Mouse (Mus musculus) MEL (cell line): ENCODE measurements around the gene Hist2h3c1. TPM values are rescaled to one million over a fixed set of nuclear protein-coding genes. Genes with fewer than 3 reads are reported as not detected.

Experiments
- DNase-seq: peaks from one replicate; pipeline ENCODE4 v3.0.0; 2011; ENCODE audit warnings: low read depth, low spot score
- H3K27ac ChIP-seq: 2 replicates; pipeline ENCODE4 v1.5.1; 2012; ENCODE audit warnings: low read depth, mild to moderate bottlenecking, control low read depth, low read length, moderate library complexity; ENCODE audit not compliant: control insufficient read depth
- H3K27me3 ChIP-seq, 2 experiments: fragments of 150-350 bp in 1 of 2; sonication (generic) in 1 of 2; 2 replicates each; pipeline ENCODE4 v1.6.1; 2012; ENCODE audit warnings: low read length in 2 of 2, mild to moderate bottlenecking in 2 of 2, improper control_type of control experiment in 1 of 2, moderate library complexity in 1 of 2; ENCODE audit not compliant: insufficient read depth in 2 of 2, control insufficient read depth in 1 of 2
- H3K36me3 ChIP-seq, 2 experiments: 2 replicates each; pipeline ENCODE4 v1.6.1; 2012 to 2014; ENCODE audit warnings: low read length in 2 of 2, improper control_type of control experiment in 1 of 2, inconsistent platforms in 1 of 2, mild to moderate bottlenecking in 1 of 2; ENCODE audit not compliant: insufficient read depth in 2 of 2, control insufficient read depth in 1 of 2
- H3K4me1 ChIP-seq, 2 experiments: fragments of 150-350 bp in 1 of 2; sonication (generic) in 1 of 2; 2 replicates each; pipeline ENCODE4 v1.6.1; 2012; ENCODE audit warnings: low read length in 2 of 2, improper control_type of control experiment in 1 of 2, mild to moderate bottlenecking in 1 of 2; ENCODE audit not compliant: insufficient read depth in 2 of 2, control insufficient read depth in 1 of 2
- H3K4me3 ChIP-seq, 2 experiments: fragments of 150-350 bp in 1 of 2; sonication (generic) in 1 of 2; 2 replicates each; pipeline ENCODE4 v1.5.1; 2012; ENCODE audit warnings: low read depth in 2 of 2, low read length in 2 of 2, mild to moderate bottlenecking in 2 of 2, moderate library complexity in 2 of 2, control low read depth in 1 of 2, improper control_type of control experiment in 1 of 2; ENCODE audit not compliant: control insufficient read depth in 1 of 2, insufficient read depth in 1 of 2
- H3K79me2 ChIP-seq: 2 replicates; pipeline ENCODE4 v1.6.1; 2012; ENCODE audit warnings: mild to moderate bottlenecking, low read length, moderate library complexity; ENCODE audit not compliant: control insufficient read depth, poor library complexity, insufficient read depth
- H3K9ac ChIP-seq: 2 replicates; pipeline ENCODE4 v1.6.1; 2012; ENCODE audit warnings: low read depth, mild to moderate bottlenecking, control low read depth, low read length, moderate library complexity; ENCODE audit not compliant: control insufficient read depth, poor library complexity, severe bottlenecking
- H3K9me3 ChIP-seq: fragments of 150-350 bp; sonication (generic); replicated peaks from 2 replicates; pipeline ENCODE4 v1.6.1; 2012; ENCODE audit warnings: mild to moderate bottlenecking, low read length, improper control_type of control experiment, moderate library complexity; ENCODE audit not compliant: insufficient read depth
- CHD2 ChIP-seq: IDR thresholded peaks from 2 replicates; pipeline ENCODE4 v1.6.1; 2011; ENCODE audit warnings: low read length, improper control_type of control experiment
- CTCF ChIP-seq, 3 experiments: IDR thresholded peaks in 2 of 3; conservative IDR thresholded peaks in 1 of 3; 2 replicates each; pipeline ENCODE4 v1.5.1; 2011 to 2012; ENCODE audit warnings: low read length in 3 of 3, low read depth in 2 of 3, mild to moderate bottlenecking in 2 of 3, improper control_type of control experiment in 1 of 3, inconsistent platforms in 1 of 3, mixed read lengths in 1 of 3, moderate library complexity in 1 of 3; ENCODE audit not compliant: control insufficient read depth in 1 of 3, insufficient read depth in 1 of 3, poor library complexity in 1 of 3, severe bottlenecking in 1 of 3
- EP300 ChIP-seq, 2 experiments: IDR thresholded peaks; 2 replicates each; pipeline ENCODE4 v1.6.1; 2011; ENCODE audit warnings: improper control_type of control experiment in 2 of 2, low read length in 2 of 2, low read depth in 1 of 2, mild to moderate bottlenecking in 1 of 2
- JUND ChIP-seq: IDR thresholded peaks from 2 replicates; pipeline ENCODE4 v1.6.1; 2011; ENCODE audit warnings: low read depth, mild to moderate bottlenecking, improper control_type of control experiment, low read length
- MYB ChIP-seq: IDR thresholded peaks from 2 replicates; pipeline ENCODE4 v1.6.1; 2011; ENCODE audit warnings: mild to moderate bottlenecking, low read depth, low read length, improper control_type of control experiment
- NELFE ChIP-seq: IDR thresholded peaks from 2 replicates; pipeline ENCODE4 v1.6.1; 2011; ENCODE audit warnings: low read depth, low read length, improper control_type of control experiment
- NRF1 ChIP-seq: IDR thresholded peaks from 2 replicates; pipeline ENCODE4 v1.6.1; 2014; ENCODE audit warnings: low read depth, mild to moderate bottlenecking, inconsistent platforms, low read length, improper control_type of control experiment, moderate library complexity; ENCODE audit not compliant: poor library complexity, insufficient read depth, severe bottlenecking
- POLR2A ChIP-seq, 2 experiments: IDR thresholded peaks; 2 replicates each; pipeline ENCODE4 v1.6.1; 2011 to 2012; ENCODE audit warnings: low read length in 2 of 2, mild to moderate bottlenecking in 2 of 2, control low read depth in 1 of 2, improper control_type of control experiment in 1 of 2, low read depth in 1 of 2, moderate library complexity in 1 of 2; ENCODE audit not compliant: control insufficient read depth in 1 of 2, insufficient read depth in 1 of 2, poor library complexity in 1 of 2
- POLR2AphosphoS2 ChIP-seq: IDR thresholded peaks from 2 replicates; pipeline ENCODE4 v1.6.1; 2011; ENCODE audit warnings: low read length, improper control_type of control experiment
- RAD21 ChIP-seq: IDR thresholded peaks from 2 replicates; pipeline ENCODE4 v1.6.1; 2011; ENCODE audit warnings: mild to moderate bottlenecking, low read depth, low read length, improper control_type of control experiment
- SMC3 ChIP-seq: IDR thresholded peaks from 2 replicates; pipeline ENCODE4 v1.6.1; 2011; ENCODE audit warnings: low read depth, low read length, improper control_type of control experiment
- TAL1 ChIP-seq: IDR thresholded peaks from 2 replicates; pipeline ENCODE4 v1.6.1; 2012; ENCODE audit warnings: mild to moderate bottlenecking, inconsistent platforms, low read length, moderate library complexity, mixed read lengths
- TCF12 ChIP-seq: IDR thresholded peaks from 2 replicates; pipeline ENCODE4 v1.6.1; 2014; ENCODE audit warnings: low read depth, mild to moderate bottlenecking, inconsistent platforms, low read length, improper control_type of control experiment, moderate library complexity
- ZC3H11A ChIP-seq: IDR thresholded peaks from 2 replicates; pipeline ENCODE4 v1.6.1; 2012; ENCODE audit warnings: low read depth, mild to moderate bottlenecking, inconsistent platforms, low read length, improper control_type of control experiment
- ZNF384 ChIP-seq: IDR thresholded peaks from 2 replicates; pipeline ENCODE4 v1.6.1; 2012; ENCODE audit warnings: low read depth, mild to moderate bottlenecking, inconsistent platforms, low read length, improper control_type of control experiment
- polyA plus RNA-seq, 2 experiments: library from polyadenylated mRNA; stranded (reverse) in 1 of 2; unstranded in 1 of 2; fragments of >175 nt in 1 of 2; fragments of >200 nt in 1 of 2; gene quantifications; 2 replicates each; pipeline versions ENCODE4 v1.2.1 to v1.2.4; 2012; ENCODE audit warnings: low replicate concordance in 2 of 2, low read depth in 1 of 2; ENCODE audit not compliant: insufficient read length in 2 of 2, insufficient read depth in 1 of 2, missing spikeins in 1 of 2
- total RNA-seq: library from RNA; depleted of rRNA; stranded (reverse); fragments of 300-350 nt; gene quantifications from 2 replicates; pipeline ENCODE4 v1.2.3, GENCODE M21; 2012

The Hist2h3c1 gene
- total and polyA plus RNA-seq, 3 experiments = 1.5 TPM; not detected in 2

DNA sequence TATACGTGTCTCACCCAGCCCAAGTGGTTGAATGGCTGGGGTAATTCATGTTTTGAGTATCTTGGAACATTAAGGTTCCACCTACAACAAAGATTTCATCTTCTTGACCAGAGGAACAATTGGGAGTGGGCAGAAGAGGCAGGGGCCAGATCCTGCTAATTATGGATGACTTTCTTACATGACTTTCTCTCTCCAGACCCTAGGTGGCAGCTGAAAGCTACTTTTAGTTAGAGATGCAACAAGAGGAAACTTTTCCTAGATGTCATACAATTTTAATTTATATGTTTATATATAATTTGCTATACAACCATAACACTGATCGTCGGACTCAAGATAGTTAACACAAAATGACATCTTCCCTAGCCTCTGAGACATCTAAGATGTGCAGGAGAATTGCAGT, 38.7 kb upstream of the Hist2h3c1 start:
- Histone ChIP-seq H3K27ac (no peak overlapping the region), H3K79me2 (no peaks in the 10 kb centered on the region), H3K9ac (no peak overlapping the region), H3K4me3 (no peak overlapping the region), H3K9me3 (no peaks in the 10 kb centered on the region), H3K36me3 (no peaks in the 10 kb centered on the region), H3K4me1 (no peaks in the 10 kb centered on the region), H3K27me3 (peaks cover 24 to 47% of the 10 kb centered on the region in 2 experiments)
- peak; percentile 38 for DNase-seq
- TF ChIP-seq RAD21 (peak; percentile 63), MYB (no peak), EP300 (IDR thresholded peaks at IDR 0.05; ENCODE audit: low read depth in 1 of 2, low read length in 2 of 2) (no peak), ZNF384 (no peak), CTCF (IDR thresholded peaks at IDR 0.05 in 2 of 3, conservative IDR thresholded peaks at IDR 0.05 in 1 of 3; ENCODE audit: control insufficient read depth in 1 of 3, insufficient read depth in 1 of 3, low read depth in 2 of 3, low read length in 3 of 3, poor library complexity in 1 of 3, severe bottlenecking in 1 of 3) (peak in 1 of 3 experiments; percentile 54; a peak in 2 of 6 replicates), SMC3 (peak; percentile 44; the same call in 1 of the 2 replicates), ZC3H11A (peak; percentile 49), POLR2AphosphoS2 (no peak)

DNA sequence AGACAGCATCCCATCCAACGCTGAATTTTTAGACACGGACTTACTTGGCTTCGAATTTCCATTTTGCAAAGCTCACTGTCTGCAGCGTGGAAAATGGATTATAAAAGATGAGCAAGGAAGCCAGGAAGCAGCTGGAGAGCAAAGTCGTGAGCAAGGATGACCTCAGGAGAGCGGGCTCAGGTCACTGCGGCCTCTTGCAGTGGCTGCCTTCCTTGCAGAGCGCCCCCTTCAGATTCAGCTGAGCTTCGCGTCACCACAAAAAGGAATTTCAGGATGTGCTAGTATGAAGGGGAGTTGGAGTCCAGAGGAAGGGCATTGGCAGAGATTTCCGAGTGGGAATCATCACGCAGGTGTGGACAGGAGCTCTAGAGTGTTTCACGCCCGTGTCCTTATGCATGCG, 37.2 kb upstream of the Hist2h3c1 start:
- TF ChIP-seq NELFE (no peak), TCF12 (no peak), SMC3 (peak; percentile 24), CTCF (IDR thresholded peaks at IDR 0.05 in 2 of 3, conservative IDR thresholded peaks at IDR 0.05 in 1 of 3; ENCODE audit: control insufficient read depth in 1 of 3, insufficient read depth in 1 of 3, low read depth in 2 of 3, low read length in 3 of 3, poor library complexity in 1 of 3, severe bottlenecking in 1 of 3) (peak; percentile 40 to 64 (median 50); a peak in 5 of 6 replicates)

GRCm38 (mm10) chr3:96219191-96219641, 27.3 kb upstream of the Hist2h3c1 start:
- peak overlapping the region; percentile 61 to 68 for H3K4me3 ChIP-seq
- peaks cover 18% of the 10 kb centered on the region; the same call in 1 of the 2 replicates for H3K79me2 ChIP-seq
- no peak for DNase-seq
- peaks cover 0 to 6% of the 10 kb centered on the region in 2 experiments; a peak in 3 of 4 replicates for H3K27me3 ChIP-seq
- H3K9ac ChIP-seq = peak overlapping the region; percentile 84
- peak overlapping the region; percentile 99 for H3K27ac ChIP-seq
- H3K36me3 ChIP-seq = peaks cover 0 to 31% of the 10 kb centered on the region in 2 experiments; a peak in 2 of 4 replicates
- peak in 2 of 3 experiments; percentile 7 to 41; a peak in 2 of 6 replicates for TF ChIP-seq CTCF (IDR thresholded peaks at IDR 0.05 in 2 of 3, conservative IDR thresholded peaks at IDR 0.05 in 1 of 3; ENCODE audit: control insufficient read depth in 1 of 3, insufficient read depth in 1 of 3, low read depth in 2 of 3, low read length in 3 of 3, poor library complexity in 1 of 3, severe bottlenecking in 1 of 3)
- TF ChIP-seq TAL1 = no peak
- TF ChIP-seq CHD2 = no peak
- no peak for TF ChIP-seq JUND
- 0 out of 4 replicates have a peak, but pooled peaks of 1 of the 2 experiments have one; percentile 2 for TF ChIP-seq POLR2A (IDR thresholded peaks at IDR 0.05; ENCODE audit: control insufficient read depth in 1 of 2, insufficient read depth in 1 of 2, low read depth in 1 of 2, low read length in 2 of 2, poor library complexity in 1 of 2)
- no peak for TF ChIP-seq NRF1
- H3K9me3 ChIP-seq = no peaks in the 10 kb centered on the region
- peaks cover 0 to 19% of the 10 kb centered on the region in 2 experiments; a peak in 3 of 4 replicates for H3K4me1 ChIP-seq

More for the DNA sequence above, 37.2 kb upstream of the Hist2h3c1 start:
- Histone ChIP-seq H3K9me3 (no peaks in the 10 kb centered on the region), H3K79me2 (no peaks in the 10 kb centered on the region), H3K4me3 (no peak overlapping the region), H3K9ac (no peak overlapping the region), H3K4me1 (no peaks in the 10 kb centered on the region), H3K36me3 (no peaks in the 10 kb centered on the region), H3K27me3 (peaks cover 32 to 61% of the 10 kb centered on the region in 2 experiments), H3K27ac (no peak overlapping the region)
- no peak for DNase-seq
